Mouse (Mus musculus) subcutaneous adipose tissue, adult 2 months (tissue): ENCODE measurements around the gene Lepr. TPM values are rescaled to one million over a fixed set of nuclear protein-coding genes. Genes with fewer than 3 reads are reported as not detected.

Experiments used
- polyA plus RNA-seq: library from polyadenylated mRNA; depleted of rRNA; stranded (reverse); fragments of >200 nt; gene quantifications from 2 replicates; pipeline ENCODE4 v1.2.3, GENCODE M21; 2012; ENCODE audit warnings: low replicate concordance; rRNA removed

Lepr gene
- 2.1 and 9.7 TPM in 2 replicates for polyA plus RNA-seq

DNA sequence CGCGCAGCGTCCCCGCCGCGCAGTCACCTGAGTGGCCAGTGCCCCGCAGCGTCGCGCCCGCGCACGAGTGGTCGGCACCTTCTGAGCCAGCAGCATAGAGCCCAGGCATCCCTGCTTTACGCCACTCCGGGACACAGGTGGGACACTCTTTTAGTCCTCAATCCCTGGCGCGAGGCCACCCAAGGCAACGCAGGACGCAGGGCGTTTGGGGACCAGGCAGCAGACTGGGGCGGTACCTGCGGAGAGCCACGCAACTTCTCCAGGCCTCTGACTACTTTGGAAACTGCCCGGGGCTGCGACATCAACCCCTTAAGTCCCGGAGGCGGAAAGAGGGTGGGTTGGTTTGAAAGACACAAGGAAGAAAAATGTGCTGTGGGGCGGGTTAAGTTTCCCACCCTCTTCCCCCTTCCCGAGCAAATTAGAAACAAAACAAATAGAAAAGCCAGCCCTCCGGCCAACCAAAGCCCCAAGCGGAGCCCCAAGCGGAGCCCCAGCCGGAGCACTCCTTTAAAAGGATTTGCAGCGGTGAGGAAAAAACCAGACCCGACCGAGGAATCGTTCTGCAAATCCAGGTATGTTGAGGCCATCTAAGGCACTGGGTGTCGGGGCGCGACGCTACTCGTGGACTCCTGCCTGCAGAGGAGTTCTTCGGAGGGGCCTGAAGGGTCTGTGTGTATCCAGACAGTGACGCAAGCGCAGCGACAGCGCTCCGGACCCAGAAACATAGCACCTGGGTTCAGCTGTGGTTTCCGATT lies at the start of gene Lepr:
TSS of gene Lepr (plus strand) at position 38 of the 755 bp plus-strand sequence.

DNA sequence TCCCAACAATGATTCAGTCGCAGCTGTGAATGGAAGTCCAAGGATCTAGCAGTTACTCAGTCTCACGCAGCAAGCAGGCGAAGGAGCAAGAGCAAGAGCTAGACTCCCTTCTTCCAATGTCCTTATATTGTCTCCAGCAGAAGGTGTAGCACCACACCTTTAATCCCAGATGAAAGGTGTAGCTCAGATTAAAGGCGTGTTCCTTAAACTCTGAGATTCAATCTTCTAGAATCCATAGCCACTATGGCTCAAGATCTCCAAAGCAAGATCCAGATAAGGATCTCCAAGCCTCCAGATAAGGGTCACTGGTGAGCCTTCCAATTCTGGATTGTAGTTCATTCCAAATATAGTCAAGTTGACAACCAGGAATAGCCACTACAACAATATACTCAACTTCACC lies 126.7 kb downstream of the Lepr start, which contains the start of gene B020004J07Rik:
TSS of gene B020004J07Rik (minus strand) at position 101 of the 400 bp plus-strand sequence.

Other genes starting within 250 kb of the Lepr start
- gene Dnajc6, start 220.8 kb upstream of the Lepr start, polyA plus RNA-seq: 0.53 and 1.1 TPM in 2 replicates
- gene Leprot, start 69.7 kb upstream of the Lepr start, polyA plus RNA-seq: 72.3 and 91.3 TPM in 2 replicates
- gene B020004J07Rik, start 126.6 kb downstream of the Lepr start, polyA plus RNA-seq: not detected in 2 replicates
- not detected in 2 replicates for gene C130073F10Rik, start 176.4 kb downstream of the Lepr start, polyA plus RNA-seq
- not detected in 2 replicates for gene Gm12800, start 191.7 kb downstream of the Lepr start, polyA plus RNA-seq
- not detected in 2 replicates for gene Gm12794, start 223.0 kb downstream of the Lepr start, polyA plus RNA-seq